Mouse (Mus musculus): ENCODE data around the gene Nudt8. TPM values are rescaled to one million over a fixed set of nuclear protein-coding genes. Genes with fewer than 3 reads are reported as not detected.
"Not testable (repeated sequence)": the region's sequence is repeated elsewhere in the genome, so short reads cannot be mapped to it uniquely, and the experiment has no call there.

Gene Nudt8
- total RNA-seq, 1 experiment from 2014 or later: 41.1 TPM

- no peak for DNase-seq
These were observed 14.4 kb downstream of the Nudt8 start for GRCm38 (mm10) chr19:4014802-4015201.

- DNase-seq: no peak
These were observed 15.3 kb downstream of the Nudt8 start for GRCm38 (mm10) chr19:4015635-4016034.

GRCm38 (mm10) chr19:4017921-4018587 lies 17.7 kb downstream of the Nudt8 start:
- no peak for DNase-seq

GRCm38 (mm10) chr19:4018743-4019583 lies 18.6 kb downstream of the Nudt8 start:
- peak; percentile 90 for DNase-seq

- DNase-seq: no peak
These were observed 22.8 kb downstream of the Nudt8 start for GRCm38 (mm10) chr19:4023185-4023584.

GRCm38 (mm10) chr19:4027576-4027975 lies 27.2 kb downstream of the Nudt8 start:
- DNase-seq: no peak

GRCm38 (mm10) chr19:4032668-4033067 lies 32.3 kb downstream of the Nudt8 start:
- no peak for DNase-seq

GRCm38 (mm10) chr19:4033298-4033697 lies 32.9 kb downstream of the Nudt8 start:
- DNase-seq: no peak

GRCm38 (mm10) chr19:4033742-4034141 lies 33.4 kb downstream of the Nudt8 start:
- DNase-seq: no peak

GRCm38 (mm10) chr19:4036327-4037045 lies 36.1 kb downstream of the Nudt8 start:
- DNase-seq: no peak

- not testable (repeated sequence) for DNase-seq
These were observed 36.9 kb downstream of the Nudt8 start for GRCm38 (mm10) chr19:4037154-4037787.

GRCm38 (mm10) chr19:4037788-4038232 lies 37.4 kb downstream of the Nudt8 start, which contains the start of gene Gstp1:
Gstp1 (minus strand) TSS chr19:4037985.
- peak; percentile 94 for DNase-seq

- DNase-seq: not testable (repeated sequence)
These were observed 40.6 kb downstream of the Nudt8 start for GRCm38 (mm10) chr19:4040941-4041340.

- DNase-seq: not testable (repeated sequence)
These were observed 41.1 kb downstream of the Nudt8 start for GRCm38 (mm10) chr19:4041500-4041899.

- DNase-seq: peak; percentile 48
These were observed 41.7 kb downstream of the Nudt8 start for GRCm38 (mm10) chr19:4042124-4042523.

- not testable (repeated sequence) for DNase-seq
These were observed 43.7 kb downstream of the Nudt8 start for GRCm38 (mm10) chr19:4044109-4044508.

GRCm38 (mm10) chr19:4045966-4046865 lies 45.8 kb downstream of the Nudt8 start, which contains the start of gene Gstp2:
Gstp2 (minus strand) TSS chr19:4046023.
- DNase-seq: peak; percentile 88

- DNase-seq: no peak
These were observed 46.5 kb downstream of the Nudt8 start for GRCm38 (mm10) chr19:4046866-4047254.

GRCm38 (mm10) chr19:4047859-4048258 lies 47.5 kb downstream of the Nudt8 start:
- peak; percentile 93 for DNase-seq

- DNase-seq: peak; percentile 1
These were observed 48.7 kb downstream of the Nudt8 start for GRCm38 (mm10) chr19:4049069-4049468.

GRCm38 (mm10) chr19:4051016-4051415 lies 50.6 kb downstream of the Nudt8 start:
- DNase-seq: peak; percentile 16

All from adrenal gland, postnatal 14 days (tissue).